Mouse (Mus musculus) liver, embryonic 14.5 days (tissue): ENCODE measurements around the gene Man2a1. TPM values are rescaled to one million over a fixed set of nuclear protein-coding genes. Genes with fewer than 3 reads are reported as not detected.

Experiments
- ATAC-seq: fragments of 200-750 bp; cut with Nextera tagmentation; 2 replicates; pipeline ENCODE4 v1.8.0; 2017; ENCODE audit warnings: moderate number of reproducible peaks, mild to moderate bottlenecking, moderate library complexity; ENCODE audit not compliant: insufficient read depth
- DNase-seq, 3 experiments: peaks; one replicate each; pipeline ENCODE4 v3.0.0-alpha.2; 2012 to 2013; ENCODE audit warnings: low read depth in 3 of 3, low spot score in 3 of 3
- H3K27ac ChIP-seq: fragments of 300-500 bp; sonication (generic); 2 replicates; pipeline ENCODE4 v1.5.1; 2014; ENCODE audit warnings: moderate library complexity, mild to moderate bottlenecking, control low read depth, inconsistent platforms
- H3K27me3 ChIP-seq: fragments of 300-500 bp; sonication (generic); 2 replicates; pipeline ENCODE4 v1.6.1; 2014; ENCODE audit warnings: mild to moderate bottlenecking, low read length, moderate library complexity; ENCODE audit not compliant: control insufficient read depth, insufficient read depth
- H3K36me3 ChIP-seq: fragments of 300-500 bp; sonication (generic); replicated peaks from 2 replicates; pipeline ENCODE4 v1.6.1; 2014; ENCODE audit warnings: low read depth; ENCODE audit not compliant: control insufficient read depth, insufficient read depth
- H3K4me1 ChIP-seq, 2 experiments: fragments of 200-500 bp in 1 of 2; fragments of 300-500 bp in 1 of 2; sonication (generic) in 1 of 2; replicated peaks; 2 replicates each; pipeline ENCODE4 v1.6.1; 2012 to 2014; ENCODE audit warnings: antibody characterized with exemption in 1 of 2, inconsistent platforms in 1 of 2, low read length in 1 of 2; ENCODE audit not compliant: control insufficient read depth in 2 of 2, insufficient read depth in 2 of 2
- H3K4me2 ChIP-seq: fragments of 300-500 bp; sonication (generic); 2 replicates; pipeline ENCODE4 v1.6.1; 2014; ENCODE audit warnings: low read depth, mild to moderate bottlenecking, control low read depth, moderate library complexity
- H3K4me3 ChIP-seq, 2 experiments: fragments of 200-500 bp in 1 of 2; fragments of 300-500 bp in 1 of 2; sonication (generic) in 1 of 2; 2 replicates each; pipeline ENCODE4 v1.5.1; 2012 to 2014; ENCODE audit warnings: low read depth in 2 of 2, low read length in 2 of 2, mild to moderate bottlenecking in 2 of 2, control low read depth in 1 of 2, inconsistent platforms in 1 of 2, moderate library complexity in 1 of 2; ENCODE audit not compliant: insufficient read depth in 1 of 2
- H3K9ac ChIP-seq: fragments of 300-500 bp; sonication (generic); replicated peaks from 2 replicates; pipeline ENCODE4 v1.6.1; 2014; ENCODE audit warnings: mild to moderate bottlenecking, control low read depth, moderate library complexity
- H3K9me3 ChIP-seq: fragments of 300-500 bp; sonication (generic); 2 replicates; pipeline ENCODE4 v1.6.1; 2016; ENCODE audit warnings: low read length, mixed read lengths; ENCODE audit not compliant: control insufficient read depth
- CTCF ChIP-seq: IDR thresholded peaks from 2 replicates; pipeline ENCODE4 v1.5.1; 2016; ENCODE audit warnings: antibody characterized with exemption, low read depth, control low read depth
- EP300 ChIP-seq: IDR thresholded peaks from 2 replicates; pipeline ENCODE4 v1.6.1; 2016; ENCODE audit warnings: antibody characterized with exemption, low read depth
- WGBS: fragments of 180-500 bp; shearing (Covaris S2); extraction: QIAGEN DNeasy Blood & Tissue Kit; methylation state at CpG from one replicate; pipeline ENCODE4 v1.1.7; 2014; ENCODE audit not compliant: insufficient replicate concordance; 5-methylcytosine and 5-hydroxymethylcytosine counted together
- polyA plus RNA-seq, 2 experiments: library from polyadenylated mRNA; depleted of rRNA in 1 of 2; stranded (reverse) in 1 of 2; unstranded in 1 of 2; fragments of >200 nt; fragmentation: Nextera tagmentation in 1 of 2; extraction: Ambion mirVana in 1 of 2; gene quantifications; 2 replicates each; pipeline versions ENCODE4 v1.2.1 to v1.2.3; 2012 to 2014

The Man2a1 gene
- polyA plus RNA-seq, 2 experiments: 3.2 to 9.1 TPM

DNA sequence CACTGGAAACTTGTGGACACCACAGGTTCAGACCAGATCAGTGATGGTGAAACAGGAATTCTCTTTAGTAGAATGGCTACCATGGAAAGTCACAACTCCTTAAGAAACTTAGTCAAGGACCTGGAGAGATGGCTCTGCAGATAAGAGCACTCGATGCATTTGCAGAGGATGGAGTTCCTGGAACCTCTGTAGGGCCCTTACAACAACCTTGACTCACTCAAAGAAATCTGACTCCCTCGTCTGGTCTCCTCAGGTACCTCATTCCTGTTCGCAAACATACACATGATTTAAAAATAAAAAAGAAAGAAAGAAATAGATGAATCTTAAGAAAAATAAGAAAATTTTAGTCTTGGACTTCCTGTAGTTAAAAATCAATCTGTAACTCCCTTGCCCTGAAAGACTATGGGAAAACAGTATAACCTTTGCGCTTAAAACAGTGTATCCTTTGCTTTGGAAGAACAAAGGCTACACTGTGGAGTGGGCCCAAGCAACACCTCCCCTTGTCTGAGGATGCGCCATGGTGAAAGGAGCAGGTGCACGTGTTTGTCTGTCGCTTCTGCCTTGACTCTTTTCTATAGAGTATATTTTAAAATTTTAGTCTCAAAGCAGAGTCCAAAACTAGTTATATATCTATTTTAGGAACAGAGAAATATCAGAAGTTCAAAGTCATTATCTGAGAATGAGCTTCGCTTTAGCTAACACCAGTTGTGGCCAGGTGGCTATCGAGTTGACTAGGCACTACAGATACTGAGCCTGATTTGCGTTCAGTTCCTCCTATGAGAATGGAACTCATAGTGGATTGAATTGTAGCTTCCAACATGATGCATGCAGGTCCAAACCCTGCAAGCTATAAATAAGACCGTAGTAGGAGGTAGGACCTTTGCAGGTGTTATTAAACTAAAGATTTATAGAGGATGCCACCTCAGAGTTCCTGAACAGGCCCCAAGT is 163.9 kb downstream of the Man2a1 start:
- Histone ChIP-seq H3K9ac (no peak overlapping the region), H3K4me1 (no peaks in the 10 kb centered on the region), H3K4me2 (no peak overlapping the region), H3K4me3 (no peak overlapping the region), H3K9me3 (no peaks in the 10 kb centered on the region), H3K36me3 (no peaks in the 10 kb centered on the region), H3K27ac (no peak overlapping the region), H3K27me3 (no peaks in the 10 kb centered on the region)
- DNase-seq (no peak), ATAC-seq (no peak)
- 65% methylated on average over 11 of the region's 11 CpGs for WGBS
- no peak for TF ChIP-seq CTCF
- TF ChIP-seq EP300: no peak

DNA sequence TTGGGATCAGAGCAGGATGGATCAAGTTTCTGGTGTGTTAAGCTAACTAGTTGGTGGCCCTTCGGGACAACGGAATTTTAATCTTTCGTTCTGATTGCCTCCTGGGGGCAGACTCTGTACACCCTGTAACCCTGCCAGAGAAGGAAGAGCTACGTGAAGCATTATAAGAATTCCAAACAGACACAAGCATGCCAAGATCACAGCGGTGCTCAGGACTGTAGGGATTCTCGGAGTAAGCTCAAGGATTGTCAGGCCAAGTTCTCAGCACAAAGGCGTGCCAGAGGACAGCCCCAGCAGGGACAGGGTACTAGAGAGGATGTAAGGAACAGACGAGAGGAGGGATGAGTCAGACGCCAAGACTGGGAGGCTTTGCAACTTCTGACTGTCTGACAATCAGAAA is 164.8 kb downstream of the Man2a1 start:
- Histone ChIP-seq H3K9ac (no peak overlapping the region), H3K27ac (no peak overlapping the region), H3K9me3 (no peaks in the 10 kb centered on the region), H3K4me2 (no peak overlapping the region), H3K27me3 (no peaks in the 10 kb centered on the region), H3K4me1 (no peaks in the 10 kb centered on the region), H3K36me3 (no peaks in the 10 kb centered on the region), H3K4me3 (no peak overlapping the region)
- TF ChIP-seq EP300 (no peak), CTCF (no peak)
- 59% methylated on average over 9 of the region's 9 CpGs for WGBS
- ATAC-seq (no peak), DNase-seq (no peak)

DNA sequence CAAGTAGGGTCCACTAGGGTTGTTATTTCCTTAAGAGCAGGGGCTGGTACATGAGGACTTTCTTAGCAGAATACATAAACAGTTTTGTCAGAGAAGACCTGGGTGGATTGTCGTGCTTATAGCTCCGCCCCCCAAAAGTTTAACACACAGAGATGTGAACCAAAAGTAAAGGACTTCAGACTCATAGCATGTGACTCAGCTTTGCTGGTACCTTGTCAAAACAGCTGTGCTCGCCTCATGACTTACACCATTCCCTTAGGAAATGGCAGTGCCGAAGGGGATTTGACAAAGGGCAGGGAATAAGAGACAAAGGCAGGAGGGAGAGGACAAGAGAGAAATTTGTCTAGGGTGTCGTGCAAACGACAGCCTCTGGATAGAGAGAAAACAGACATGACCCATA is 166.0 kb downstream of the Man2a1 start:
- DNase-seq (no peak), ATAC-seq (no peak)
- no peak overlapping the region for H3K4me3 ChIP-seq
- H3K36me3 ChIP-seq: no peaks in the 10 kb centered on the region
- TF ChIP-seq EP300 (no peak), CTCF (no peak)
- 55% methylated on average over 6 of the region's 6 CpGs for WGBS
- no peaks in the 10 kb centered on the region for H3K27me3 ChIP-seq
- no peaks in the 10 kb centered on the region for H3K9me3 ChIP-seq
- H3K9ac ChIP-seq: no peak overlapping the region
- no peak overlapping the region for H3K4me2 ChIP-seq
- H3K4me1 ChIP-seq: no peaks in the 10 kb centered on the region
- no peak overlapping the region for H3K27ac ChIP-seq

DNA sequence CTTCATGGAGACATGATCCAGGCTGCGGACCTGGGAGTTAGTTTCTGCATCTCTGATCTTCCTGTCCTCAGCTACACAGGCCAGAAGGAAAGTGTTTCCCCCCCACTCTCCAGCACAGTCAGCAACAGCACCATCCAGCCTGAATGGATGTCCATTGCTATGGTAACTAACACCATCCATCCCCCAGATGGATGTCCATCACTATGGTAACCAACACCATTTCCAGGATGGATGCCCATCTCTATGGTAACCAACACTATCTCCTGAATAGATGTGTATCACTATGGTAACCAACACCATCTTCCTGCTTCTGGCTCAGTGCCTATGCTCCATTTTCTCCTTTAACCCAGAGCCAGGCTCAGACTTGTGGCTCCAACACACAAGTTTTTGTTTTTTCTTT is 169.7 kb downstream of the Man2a1 start:
- Histone ChIP-seq H3K4me2 (no peak overlapping the region), H3K9me3 (no peaks in the 10 kb centered on the region), H3K27me3 (no peaks in the 10 kb centered on the region), H3K27ac (no peak overlapping the region), H3K9ac (no peak overlapping the region), H3K36me3 (no peaks in the 10 kb centered on the region), H3K4me3 (no peak overlapping the region), H3K4me1 (no peaks in the 10 kb centered on the region)
- DNase-seq: no peak
- WGBS: 76% methylated on average over 1 of the region's 1 CpGs
- no peak for ATAC-seq
- TF ChIP-seq CTCF: no peak
- TF ChIP-seq EP300: no peak

DNA sequence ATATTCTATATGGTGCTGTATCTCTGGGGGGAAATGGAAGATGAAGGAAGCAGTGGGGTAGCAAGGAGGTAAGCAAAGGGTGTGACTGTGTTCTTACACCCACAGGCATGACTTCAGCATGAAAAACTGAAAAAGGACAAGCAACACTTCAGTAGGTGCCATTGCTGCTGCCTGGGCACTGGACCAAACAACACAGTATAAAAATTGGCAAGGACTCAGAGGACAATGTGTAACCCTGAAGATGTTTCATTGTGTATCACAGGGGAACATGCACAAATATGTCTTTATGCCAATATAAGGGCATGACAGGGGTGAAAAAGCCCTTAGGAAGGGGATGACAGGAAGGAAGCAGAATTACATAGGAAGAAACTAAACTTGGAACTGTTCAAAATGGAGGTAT is 172.1 kb downstream of the Man2a1 start:
- H3K4me1 ChIP-seq: no peaks in the 10 kb centered on the region
- no peak for TF ChIP-seq CTCF
- TF ChIP-seq EP300: no peak
- no peaks in the 10 kb centered on the region for H3K9me3 ChIP-seq
- H3K27ac ChIP-seq: no peak overlapping the region
- H3K4me3 ChIP-seq: no peak overlapping the region
- no peak for ATAC-seq
- no peak overlapping the region for H3K4me2 ChIP-seq
- H3K27me3 ChIP-seq: no peaks in the 10 kb centered on the region
- no peaks in the 10 kb centered on the region for H3K36me3 ChIP-seq
- H3K9ac ChIP-seq: no peak overlapping the region
- no peak for DNase-seq
